In genomic region chr16:29987999-29988398, GRCm38 (mm10) we compare ENCODE assay signal across 14 mouse cellular contexts.
"Had no signal": no experiment of that assay in that cellular context is flagged by ENCODE, and none has a peak within 500 bp of the region (broad histone marks: within the 10 kb centered on the region; RNA-seq: fewer than 3 reads in every experiment).

No protein-coding gene starts in this region.

- H3K36me3 ChIP-seq: midbrain, embryonic 12.5 days; midbrain, embryonic 15.5 days; neural tube, embryonic 12.5 days had no signal

- H3K27me3 ChIP-seq: megakaryocyte, embryonic 14.5 days; midbrain, embryonic 15.5 days had no signal

- H3K27ac ChIP-seq: liver, embryonic 14.5 days; macrophage; midbrain, embryonic 12.5 days; midbrain, embryonic 15.5 days; neural tube, embryonic 12.5 days had no signal

- H3K9ac ChIP-seq: liver, embryonic 14.5 days; lung, embryonic 14.5 days; midbrain, embryonic 12.5 days; midbrain, embryonic 15.5 days; neural tube, embryonic 12.5 days had no signal

- H3K4me3 ChIP-seq: megakaryocyte, embryonic 14.5 days; midbrain, embryonic 12.5 days; midbrain, embryonic 15.5 days; neural tube, embryonic 12.5 days had no signal

- ATAC-seq: midbrain, embryonic 15.5 days had no signal

- H3K9me3 ChIP-seq: midbrain, embryonic 12.5 days; midbrain, embryonic 15.5 days; neural tube, embryonic 12.5 days had no signal

- DNase-seq: lung, adult 18-20 months; lung, embryonic 14.5 days; lung, postnatal 14 days; lung, postnatal 36 days; right cerebral cortex, postnatal 14 days; thymus, adult 2 months; thymus, postnatal 25 days; thymus, postnatal 4 days had no signal

- H3K4me1 ChIP-seq: midbrain, embryonic 15.5 days; neural tube, embryonic 12.5 days had no signal

- H3K4me2 ChIP-seq: lung, embryonic 14.5 days; midbrain, embryonic 12.5 days; midbrain, embryonic 15.5 days; neural tube, embryonic 12.5 days had no signal
